Mouse (Mus musculus) embryo, embryonic 9.5 days (tissue): Measurements from ENCODE around the gene Cc2d2a.
A peak's percentile ranks its signal among the peaks of the same experiment; 100 is the strongest.

Experiments
- DNase-seq: peaks from one replicate; pipeline ENCODE4 v3.0.0-alpha.2; 2017; ENCODE audit errors: extremely low spot score

Cc2d2a gene

GRCm38 (mm10) chr5:43661997-43662961 lies at the start of gene Cc2d2a:
TSS of gene Cc2d2a (plus strand) at chr5:43662346.
- peak; percentile 75 for DNase-seq

GRCm38 (mm10) chr5:43621575-43622299 lies 40.4 kb upstream of the Cc2d2a start:
- no peak for DNase-seq

GRCm38 (mm10) chr5:43625407-43625806 lies 36.7 kb upstream of the Cc2d2a start:
- DNase-seq, result no peak

- DNase-seq, result no peak
Observed at GRCm38 (mm10) chr5:43634071-43634601, 28.0 kb upstream of the Cc2d2a start.

GRCm38 (mm10) chr5:43634602-43635081 lies 27.5 kb upstream of the Cc2d2a start:
- DNase-seq, result peak; percentile 19

GRCm38 (mm10) chr5:43645020-43645419 lies 17.1 kb upstream of the Cc2d2a start:
- no peak for DNase-seq

GRCm38 (mm10) chr5:43647098-43647774 lies 14.9 kb upstream of the Cc2d2a start:
- no peak for DNase-seq

- DNase-seq, result no peak
Observed at GRCm38 (mm10) chr5:43661498-43661897, 648 bp upstream of the Cc2d2a start.

- no peak for DNase-seq
Observed at GRCm38 (mm10) chr5:43663531-43663930, 1.4 kb downstream of the Cc2d2a start.

- DNase-seq, result no peak
Observed at GRCm38 (mm10) chr5:43665144-43665543, 3.0 kb downstream of the Cc2d2a start.

GRCm38 (mm10) chr5:43669118-43669645 lies 7.0 kb downstream of the Cc2d2a start:
- DNase-seq, result no peak

GRCm38 (mm10) chr5:43672177-43672911 lies 10.2 kb downstream of the Cc2d2a start:
- peak; percentile 90 for DNase-seq

GRCm38 (mm10) chr5:43673083-43673482 lies 10.9 kb downstream of the Cc2d2a start:
- no peak for DNase-seq

GRCm38 (mm10) chr5:43685466-43685865 lies 23.3 kb downstream of the Cc2d2a start:
- no peak for DNase-seq

GRCm38 (mm10) chr5:43692489-43692888 lies 30.3 kb downstream of the Cc2d2a start:
- no peak for DNase-seq

GRCm38 (mm10) chr5:43697133-43697532 lies 35.0 kb downstream of the Cc2d2a start:
- no peak for DNase-seq

GRCm38 (mm10) chr5:43699240-43699639 lies 37.1 kb downstream of the Cc2d2a start:
- no peak for DNase-seq

- no peak for DNase-seq
Observed at GRCm38 (mm10) chr5:43721538-43722451, 59.6 kb downstream of the Cc2d2a start.

GRCm38 (mm10) chr5:43722452-43722783 lies 60.3 kb downstream of the Cc2d2a start:
- no peak for DNase-seq

- DNase-seq, result no peak
Observed at GRCm38 (mm10) chr5:43723830-43724229, 61.7 kb downstream of the Cc2d2a start.
